Mouse (Mus musculus) midbrain, embryonic 10.5 days (tissue): Measurements from ENCODE around the gene Cachd1. TPM values are rescaled to one million over a fixed set of nuclear protein-coding genes. Genes with fewer than 3 reads are reported as not detected.

ENCODE experiments used
- DNase-seq: peaks from one replicate; pipeline ENCODE4 v3.0.0-alpha.2; 2017; ENCODE audit warnings: low spot score
- H3K27ac ChIP-seq: fragments of 300-500 bp; sonication (generic); replicated peaks from 2 replicates; pipeline ENCODE4 v1.5.1; 2016; ENCODE audit warnings: mild to moderate bottlenecking
- H3K27me3 ChIP-seq: fragments of 300-500 bp; sonication (generic); 2 replicates; pipeline ENCODE4 v1.6.1; 2016; ENCODE audit warnings: low read depth, mild to moderate bottlenecking; ENCODE audit not compliant: poor library complexity, severe bottlenecking
- H3K36me3 ChIP-seq: fragments of 300-500 bp; sonication (generic); 2 replicates; pipeline ENCODE4 v1.6.1; 2016; ENCODE audit warnings: mild to moderate bottlenecking, moderate library complexity
- H3K4me1 ChIP-seq: fragments of 300-500 bp; sonication (generic); 2 replicates; pipeline ENCODE4 v1.6.1; 2016
- H3K4me3 ChIP-seq: fragments of 300-500 bp; sonication (generic); 2 replicates; pipeline ENCODE4 v1.5.1; 2016; ENCODE audit warnings: mild to moderate bottlenecking, moderate library complexity
- H3K9me3 ChIP-seq: fragments of 300-500 bp; sonication (generic); replicated peaks from 2 replicates; pipeline ENCODE4 v1.6.1; 2016; ENCODE audit warnings: mild to moderate bottlenecking
- WGBS: fragments of 180-500 bp; shearing (Covaris S2); methylation state at CpG from one replicate; pipeline ENCODE4 v1.1.7; 2016; 5-methylcytosine and 5-hydroxymethylcytosine counted together
- polyA plus RNA-seq: library from polyadenylated mRNA; unstranded; fragments of >200 nt; fragmentation: Nextera tagmentation; extraction: Ambion mirVana; gene quantifications from 2 replicates; pipeline ENCODE4 v1.2.1, GENCODE M21; 2016

Gene Cachd1
- polyA plus RNA-seq, 1 experiment from 2014 or later: 34.8 TPM

- Histone ChIP-seq H3K36me3 (peaks cover 7% of the 10 kb centered on the region), H3K4me3 (no peak overlapping the region), H3K27ac (0 out of 2 replicates have a peak overlapping the region, but pooled peaks have one; percentile 33), H3K27me3 (no peaks in the 10 kb centered on the region), H3K4me1 (peaks cover 78% of the 10 kb centered on the region), H3K9me3 (no peaks in the 10 kb centered on the region)
- 89% methylated on average over 14 of the region's 14 CpGs for WGBS
- no peak for DNase-seq
Observed at GRCm38 (mm10) chr4:100800730-100801442, 24.4 kb downstream of the Cachd1 start.

GRCm38 (mm10) chr4:100801443-100801786 lies 24.9 kb downstream of the Cachd1 start:
- Histone ChIP-seq H3K9me3 (no peaks in the 10 kb centered on the region), H3K4me1 (peaks cover 72% of the 10 kb centered on the region), H3K36me3 (peaks cover 7% of the 10 kb centered on the region), H3K27ac (0 out of 2 replicates have a peak overlapping the region, but pooled peaks have one; percentile 33), H3K27me3 (no peaks in the 10 kb centered on the region), H3K4me3 (no peak overlapping the region)
- WGBS: 76% methylated on average over 3 of the region's 3 CpGs
- DNase-seq: no peak

- no peak for DNase-seq
- H3K4me1 ChIP-seq: peaks cover 40% of the 10 kb centered on the region
- 13% methylated on average over 5 of the region's 5 CpGs for WGBS
- H3K9me3 ChIP-seq: 0 out of 2 replicates have a peak, but pooled peaks cover 3% of the 10 kb centered on the region
- peak overlapping the region; percentile 57 for H3K27ac ChIP-seq
- no peaks in the 10 kb centered on the region for H3K27me3 ChIP-seq
- H3K36me3 ChIP-seq: peaks cover 27% of the 10 kb centered on the region
- H3K4me3 ChIP-seq: peak overlapping the region; percentile 32
Observed at GRCm38 (mm10) chr4:100811057-100811695, 34.7 kb downstream of the Cachd1 start.

- 21% methylated on average over 8 of the region's 8 CpGs for WGBS
- Histone ChIP-seq H3K36me3 (peaks cover 22% of the 10 kb centered on the region), H3K27ac (peak overlapping the region; percentile 57; the same call in 1 of the 2 replicates), H3K9me3 (0 out of 2 replicates have a peak, but pooled peaks cover 3% of the 10 kb centered on the region), H3K27me3 (no peaks in the 10 kb centered on the region), H3K4me1 (peaks cover 40% of the 10 kb centered on the region), H3K4me3 (peak overlapping the region; percentile 32)
- no peak for DNase-seq
Observed at GRCm38 (mm10) chr4:100811802-100812510, 35.5 kb downstream of the Cachd1 start.

- whole genome bisulfite sequencing: 89% methylated on average over 2 of the region's 2 CpGs
- H3K4me1 ChIP-seq: peaks cover 40% of the 10 kb centered on the region
- H3K27ac ChIP-seq: no peak overlapping the region
- H3K27me3 ChIP-seq: no peaks in the 10 kb centered on the region
- no peak for DNase-seq
- H3K36me3 ChIP-seq: peaks cover 5% of the 10 kb centered on the region; the same call in 1 of the 2 replicates
- no peak overlapping the region for H3K4me3 ChIP-seq
- H3K9me3 ChIP-seq: no peaks in the 10 kb centered on the region
Observed at GRCm38 (mm10) chr4:100813767-100814461, 37.4 kb downstream of the Cachd1 start.

GRCm38 (mm10) chr4:100819238-100819637 lies 42.8 kb downstream of the Cachd1 start:
- Histone ChIP-seq H3K36me3 (peaks cover 29% of the 10 kb centered on the region), H3K27ac (no peak overlapping the region)

GRCm38 (mm10) chr4:100822526-100822925 lies 46.1 kb downstream of the Cachd1 start:
- Histone ChIP-seq H3K4me3 (no peak overlapping the region), H3K27me3 (no peaks in the 10 kb centered on the region), H3K27ac (no peak overlapping the region), H3K36me3 (peaks cover 51% of the 10 kb centered on the region), H3K9me3 (peaks cover 16% of the 10 kb centered on the region), H3K4me1 (peaks cover 14% of the 10 kb centered on the region)
- DNase-seq: no peak
- 96% methylated on average over 7 of the region's 7 CpGs for WGBS

More at GRCm38 (mm10) chr4:100819238-100819637, 42.8 kb downstream of the Cachd1 start:
- Histone ChIP-seq H3K4me1 (no peaks in the 10 kb centered on the region), H3K4me3 (no peak overlapping the region), H3K9me3 (no peaks in the 10 kb centered on the region; the same call in 1 of the 2 replicates), H3K27me3 (no peaks in the 10 kb centered on the region)
- no peak for DNase-seq
- WGBS: 98% methylated on average over 3 of the region's 3 CpGs

- no peak for DNase-seq
- under 1% methylated on average over 5 of the region's 5 CpGs for WGBS
- peak overlapping the region; percentile 17; the same call in 1 of the 2 replicates for H3K27ac ChIP-seq
Observed at GRCm38 (mm10) chr4:100827374-100827773, 50.9 kb downstream of the Cachd1 start.

GRCm38 (mm10) chr4:100828737-100829136 lies 52.3 kb downstream of the Cachd1 start:
- no peak overlapping the region; the same call in 1 of the 2 replicates for H3K27ac ChIP-seq

More at GRCm38 (mm10) chr4:100827374-100827773, 50.9 kb downstream of the Cachd1 start:
- Histone ChIP-seq H3K36me3 (peaks cover 38% of the 10 kb centered on the region), H3K27me3 (no peaks in the 10 kb centered on the region), H3K9me3 (peaks cover 16% of the 10 kb centered on the region), H3K4me3 (no peak overlapping the region), H3K4me1 (peaks cover 34% of the 10 kb centered on the region)

GRCm38 (mm10) chr4:100837205-100837604 lies 60.7 kb downstream of the Cachd1 start:
- Histone ChIP-seq H3K27ac (0 out of 2 replicates have a peak overlapping the region, but pooled peaks have one; percentile 17), H3K4me3 (no peak overlapping the region), H3K4me1 (peaks cover 58% of the 10 kb centered on the region), H3K27me3 (no peaks in the 10 kb centered on the region), H3K9me3 (no peaks in the 10 kb centered on the region), H3K36me3 (peaks cover 14% of the 10 kb centered on the region)
- DNase-seq: no peak
- 71% methylated on average over 6 of the region's 6 CpGs for WGBS

More at GRCm38 (mm10) chr4:100828737-100829136, 52.3 kb downstream of the Cachd1 start:
- Histone ChIP-seq H3K4me3 (no peak overlapping the region), H3K27me3 (no peaks in the 10 kb centered on the region), H3K36me3 (peaks cover 46% of the 10 kb centered on the region), H3K4me1 (peaks cover 34% of the 10 kb centered on the region), H3K9me3 (peaks cover 16% of the 10 kb centered on the region)
- WGBS: 21% methylated on average over 10 of the region's 10 CpGs
- peak; percentile 30 for DNase-seq

- WGBS: 13% methylated on average over 5 of the region's 5 CpGs
- DNase-seq: peak; percentile 29
- H3K27me3 ChIP-seq: no peaks in the 10 kb centered on the region
- H3K4me1 ChIP-seq: peaks cover 75% of the 10 kb centered on the region
- peak overlapping the region; percentile 34; the same call in 1 of the 2 replicates for H3K27ac ChIP-seq
- H3K4me3 ChIP-seq: no peak overlapping the region
- H3K36me3 ChIP-seq: 0 out of 2 replicates have a peak, but pooled peaks cover 4% of the 10 kb centered on the region
- H3K9me3 ChIP-seq: no peaks in the 10 kb centered on the region
Observed at GRCm38 (mm10) chr4:100842629-100843028, 66.2 kb downstream of the Cachd1 start.

- Histone ChIP-seq H3K27ac (peak overlapping the region; percentile 34; the same call in 1 of the 2 replicates), H3K9me3 (no peaks in the 10 kb centered on the region), H3K27me3 (no peaks in the 10 kb centered on the region), H3K36me3 (0 out of 2 replicates have a peak, but pooled peaks cover 4% of the 10 kb centered on the region), H3K4me1 (peaks cover 70% of the 10 kb centered on the region), H3K4me3 (no peak overlapping the region)
- peak; percentile 20 for DNase-seq
- WGBS: 33% methylated on average over 5 of the region's 5 CpGs
Observed at GRCm38 (mm10) chr4:100843119-100843518, 66.6 kb downstream of the Cachd1 start.
